Mouse (Mus musculus) retina, embryonic 14.5 days (tissue): ENCODE measurements around the gene Yipf2.
A peak's percentile ranks its signal among the peaks of the same experiment; 100 is the strongest.
"Not testable (repeated sequence)": the region's sequence is repeated elsewhere in the genome, so short reads cannot be mapped to it uniquely, and the experiment has no call there.

Experiments used
- DNase-seq: peaks from one replicate; pipeline ENCODE4 v3.0.0-alpha.2; 2015; ENCODE audit warnings: low spot score

The Yipf2 gene

DNA sequence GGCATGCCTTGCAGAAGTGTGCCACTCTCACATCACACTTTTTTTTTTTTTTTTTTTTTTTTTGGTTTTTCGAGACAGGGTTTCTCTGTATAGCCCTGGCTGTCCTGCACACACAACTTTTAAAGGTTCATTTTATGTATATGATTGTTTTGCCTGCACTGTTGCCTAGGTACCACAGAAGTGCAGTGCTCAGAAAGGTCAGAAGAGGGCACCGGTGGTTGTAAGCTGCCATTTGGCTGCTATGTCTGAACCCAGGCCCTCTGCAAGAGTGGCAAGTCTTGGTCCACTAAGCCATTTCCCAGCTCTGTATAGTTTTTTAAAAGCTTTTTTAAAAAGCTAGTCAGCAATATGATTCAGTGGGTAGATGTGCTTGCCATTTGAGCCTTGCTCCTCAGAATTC lies 5.6 kb upstream of the Yipf2 start:
- peak; percentile 61 for DNase-seq

DNA sequence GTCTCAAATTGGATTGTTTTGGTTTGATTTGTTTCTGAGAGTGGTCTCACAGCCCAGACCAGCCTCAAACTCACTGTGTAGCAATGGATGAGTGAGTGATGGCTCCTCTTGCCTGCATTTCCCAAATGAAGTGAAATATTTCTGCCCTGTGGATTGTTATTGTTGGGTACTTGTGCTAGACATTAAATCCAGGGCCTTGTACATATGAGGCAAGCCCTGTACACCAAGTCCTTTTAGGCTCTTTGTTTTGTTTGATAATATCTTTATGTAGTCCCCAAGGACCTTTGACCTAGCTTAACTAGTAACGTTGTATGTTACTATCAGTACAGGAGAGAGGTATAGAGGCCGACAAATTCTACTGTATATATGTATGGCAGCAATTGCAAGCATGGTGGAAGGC lies 2.2 kb upstream of the Yipf2 start:
- no peak for DNase-seq

DNA sequence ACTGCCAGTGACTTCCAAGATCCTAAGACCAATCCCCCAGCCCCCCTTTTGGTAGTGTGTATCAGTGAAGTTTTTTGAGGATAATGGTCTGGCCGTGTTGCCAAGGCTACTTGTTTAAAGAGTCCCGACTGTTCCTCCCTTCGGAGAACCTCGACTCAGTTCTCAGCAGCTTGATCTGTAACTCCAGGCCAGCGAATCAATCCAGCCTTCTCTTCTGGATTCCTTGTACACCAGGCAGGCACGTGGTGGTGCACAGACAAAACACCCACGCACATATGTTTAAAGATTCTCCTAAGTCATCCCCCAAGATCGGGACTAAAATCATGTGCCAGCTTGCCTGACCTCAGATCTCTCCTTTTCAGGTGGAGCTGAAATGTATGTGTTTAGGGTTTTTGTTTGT lies 1.7 kb upstream of the Yipf2 start:
- DNase-seq: not testable (repeated sequence)

DNA sequence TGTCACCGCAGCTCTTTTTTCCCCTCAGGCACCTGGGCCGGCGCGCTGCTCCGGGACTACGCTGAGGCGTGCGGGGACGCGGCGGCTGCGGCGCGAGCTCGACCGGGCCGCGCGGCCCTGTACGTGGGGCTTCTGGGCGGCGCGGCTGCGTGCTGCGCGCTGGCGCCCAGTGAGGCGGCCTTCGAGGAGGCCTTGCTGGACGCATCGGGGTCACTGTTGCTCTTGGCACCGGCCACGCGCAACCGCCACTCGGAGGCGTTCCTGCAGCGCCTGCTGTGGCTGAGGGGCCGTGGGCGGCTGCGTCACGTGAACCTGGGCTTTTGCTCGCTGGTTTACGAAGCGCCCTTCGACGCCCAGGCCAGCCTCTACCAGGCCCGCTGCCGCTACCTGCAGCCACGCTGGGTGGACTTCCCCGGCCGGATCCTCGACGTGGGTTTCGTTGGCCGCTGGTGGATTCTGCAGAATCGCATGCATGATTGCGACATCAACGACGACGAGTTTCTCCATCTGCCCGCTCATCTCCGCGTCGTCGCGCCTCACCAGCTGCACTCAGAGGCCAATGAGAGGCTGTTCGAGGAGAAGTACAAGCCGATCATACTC lies 594 bp upstream of the Yipf2 start:
- DNase-seq: no peak

DNA sequence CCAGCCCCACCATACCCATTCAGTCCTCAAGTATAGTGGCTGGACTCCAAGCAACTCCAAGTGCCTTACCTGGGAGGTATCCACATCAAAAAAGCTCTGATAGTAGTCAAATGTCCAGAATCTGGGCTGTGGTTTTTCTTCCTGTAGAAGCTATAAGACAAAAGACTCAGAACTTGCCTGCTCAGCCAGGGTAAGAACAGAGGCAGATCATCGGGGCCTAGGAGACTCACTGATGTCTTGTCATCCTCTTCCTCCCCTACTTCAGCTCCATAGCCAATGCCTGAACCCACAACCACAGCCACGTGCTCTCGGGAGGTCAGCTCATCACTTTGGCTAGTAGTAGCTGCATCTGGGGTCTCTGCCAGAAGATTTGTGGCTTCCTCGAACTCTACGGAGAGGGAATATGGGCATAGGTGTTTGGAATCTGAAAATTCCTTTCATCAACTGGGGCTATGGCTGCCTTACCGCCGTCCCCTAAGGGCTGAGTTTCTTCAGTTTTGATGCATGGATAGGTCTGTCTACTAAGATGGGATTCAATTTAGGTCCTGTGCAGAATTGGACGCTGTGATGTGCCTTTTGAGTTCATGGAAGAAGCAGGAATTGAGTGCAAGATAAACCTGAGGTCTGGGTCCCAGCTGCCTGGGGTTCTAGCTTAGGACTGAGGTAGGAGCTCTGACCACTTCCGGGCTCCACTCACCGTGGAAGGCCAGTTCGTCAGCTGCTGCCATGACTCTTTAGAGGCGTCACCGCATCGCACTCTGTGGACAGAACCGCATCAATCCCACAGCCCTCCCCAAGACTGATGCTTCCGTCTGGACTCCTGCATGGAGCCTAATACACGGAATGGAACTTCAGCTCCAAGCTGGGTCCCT lies 561 bp downstream of the Yipf2 start:
- no peak for DNase-seq

DNA sequence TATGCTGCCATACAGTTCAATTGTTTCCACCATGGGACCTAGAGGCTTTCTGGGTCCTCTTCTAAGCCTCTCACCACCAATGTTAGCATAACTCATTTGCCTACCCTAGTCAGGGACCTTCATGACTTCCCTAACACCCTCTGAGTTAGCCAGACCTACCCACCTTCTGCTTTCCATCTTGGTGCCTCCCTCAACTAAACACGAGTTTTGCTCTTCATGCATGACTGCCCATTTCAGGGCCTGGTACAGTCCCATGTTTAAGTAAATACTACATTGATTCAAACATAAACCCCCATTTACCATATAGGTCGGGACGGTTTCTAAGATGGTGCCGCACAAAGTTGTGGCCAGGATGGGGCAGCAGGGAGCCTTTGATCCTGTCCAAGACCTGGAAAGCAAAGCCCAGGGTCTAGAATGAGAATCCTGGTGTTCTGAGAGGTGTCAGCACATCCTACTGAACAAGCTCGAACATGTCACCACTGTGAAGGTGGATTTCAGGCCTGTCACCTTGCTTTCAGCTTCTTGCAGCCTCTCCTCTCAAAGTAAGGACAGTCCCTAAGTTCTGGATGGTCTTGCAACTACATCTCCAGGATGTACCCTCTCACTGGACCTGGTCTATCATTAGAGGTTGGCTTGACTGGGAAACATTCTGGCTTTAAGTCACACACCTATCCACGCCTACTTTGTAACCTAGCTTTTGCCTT lies 1.3 kb downstream of the Yipf2 start:
- no peak for DNase-seq

DNA sequence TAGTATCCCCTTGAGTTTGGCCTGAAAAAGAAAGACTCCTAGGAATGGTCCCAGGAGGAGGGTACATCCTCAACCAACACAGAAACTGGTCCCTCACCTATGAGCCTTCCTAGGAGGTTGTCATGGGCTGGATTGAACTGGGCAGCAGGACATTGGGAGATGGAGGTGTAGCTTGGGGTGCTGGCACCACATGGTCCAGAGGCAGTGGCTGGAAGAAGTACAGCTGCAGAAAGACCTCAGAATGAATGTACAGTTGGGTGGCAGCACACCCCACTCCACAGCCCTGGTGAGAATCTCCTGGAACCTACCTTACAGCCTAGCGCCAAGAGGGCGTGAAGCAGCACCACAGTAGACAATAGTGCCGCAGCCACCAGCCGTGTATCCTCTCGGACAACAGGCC lies 3.1 kb downstream of the Yipf2 start:
- DNase-seq: no peak

DNA sequence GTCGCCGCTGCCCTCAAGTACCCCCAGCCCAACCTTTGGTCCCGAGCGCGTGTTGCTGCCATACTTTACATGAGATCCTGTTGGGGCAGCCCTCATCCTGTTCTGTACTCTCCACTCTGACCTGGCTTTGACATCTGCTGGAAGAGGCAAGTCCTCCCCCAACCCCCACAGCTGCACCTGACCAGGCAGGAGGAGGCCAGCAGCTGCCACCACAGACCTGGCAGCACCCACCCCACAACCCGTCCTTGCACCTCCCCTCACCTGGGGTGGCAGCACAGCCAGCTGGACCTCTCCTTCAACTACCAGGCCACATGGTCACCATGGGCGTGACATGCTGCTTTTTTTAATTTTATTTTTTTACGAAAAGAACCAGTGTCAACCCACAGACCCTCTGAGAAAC lies 4.3 kb downstream of the Yipf2 start:
- DNase-seq: no peak

DNA sequence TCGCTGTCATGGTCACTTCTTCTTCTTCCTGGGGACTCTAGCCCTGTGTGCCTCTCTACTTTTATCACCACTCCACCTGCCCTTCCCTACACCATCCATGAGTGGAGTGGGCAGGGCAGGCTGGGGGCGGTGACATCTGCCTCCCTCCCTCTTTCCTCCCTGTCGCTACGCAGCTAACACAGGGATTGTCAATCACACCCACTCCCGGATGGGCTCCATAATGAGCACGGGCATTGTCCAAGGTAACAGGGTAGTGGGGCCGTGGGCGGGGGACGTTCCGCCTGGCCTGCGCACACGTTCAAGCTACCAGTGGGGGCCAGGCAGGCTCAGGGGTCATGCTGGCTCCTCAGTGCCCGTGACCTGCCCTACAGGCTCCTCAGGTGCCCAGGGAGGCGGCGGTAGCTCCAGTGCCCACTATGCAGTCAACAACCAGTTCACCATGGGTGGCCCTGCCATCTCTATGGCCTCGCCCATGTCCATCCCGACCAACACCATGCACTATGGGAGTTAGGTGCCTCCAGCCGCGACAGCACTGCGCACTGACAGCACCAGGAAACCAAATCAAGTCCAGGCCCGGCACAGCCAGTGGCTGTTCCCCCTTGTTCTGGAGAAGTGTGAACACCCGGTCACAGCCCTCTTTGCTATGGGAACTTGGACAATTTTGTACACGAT lies 4.8 kb downstream of the Yipf2 start:
- DNase-seq: no peak

DNA sequence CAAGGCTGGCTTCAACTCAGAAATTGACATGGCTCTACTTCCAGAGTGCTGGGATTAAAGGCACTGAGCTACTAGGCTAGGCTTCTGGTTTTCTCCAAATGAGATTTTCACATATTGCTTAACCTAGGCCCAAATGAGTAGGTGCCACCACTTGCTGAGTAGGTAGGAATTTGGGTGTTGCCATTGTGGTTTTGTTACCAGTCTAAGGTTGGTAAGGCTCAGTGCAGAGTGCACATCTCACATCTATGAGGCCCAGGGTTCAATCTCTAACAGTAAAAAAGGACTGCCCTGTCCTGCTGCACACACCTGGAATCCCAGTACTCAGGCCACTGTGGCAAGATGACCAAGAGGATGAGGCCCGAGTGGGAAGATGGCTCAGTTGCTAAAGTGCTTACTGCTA lies 7.2 kb downstream of the Yipf2 start:
- no peak for DNase-seq

DNA sequence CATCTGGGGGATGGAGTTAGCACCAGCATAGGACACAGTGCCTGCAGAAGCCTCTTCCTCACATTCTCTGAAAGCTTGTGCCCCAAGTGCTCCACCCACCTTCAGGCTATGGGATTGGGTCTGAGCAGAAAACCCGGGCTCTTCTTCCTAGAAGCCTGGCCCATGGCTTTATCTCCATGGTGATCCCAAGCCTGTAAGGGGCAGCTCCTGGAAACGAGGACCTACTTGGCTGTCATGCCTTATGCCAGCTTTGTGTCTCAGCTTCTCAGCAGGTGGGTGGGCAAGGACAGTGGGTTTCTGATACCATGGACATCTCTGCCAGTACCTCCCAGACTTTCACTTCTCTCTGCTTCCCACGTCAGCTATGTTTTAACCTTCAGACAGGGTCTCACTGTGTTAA lies 14.4 kb downstream of the Yipf2 start:
- DNase-seq: no peak

DNA sequence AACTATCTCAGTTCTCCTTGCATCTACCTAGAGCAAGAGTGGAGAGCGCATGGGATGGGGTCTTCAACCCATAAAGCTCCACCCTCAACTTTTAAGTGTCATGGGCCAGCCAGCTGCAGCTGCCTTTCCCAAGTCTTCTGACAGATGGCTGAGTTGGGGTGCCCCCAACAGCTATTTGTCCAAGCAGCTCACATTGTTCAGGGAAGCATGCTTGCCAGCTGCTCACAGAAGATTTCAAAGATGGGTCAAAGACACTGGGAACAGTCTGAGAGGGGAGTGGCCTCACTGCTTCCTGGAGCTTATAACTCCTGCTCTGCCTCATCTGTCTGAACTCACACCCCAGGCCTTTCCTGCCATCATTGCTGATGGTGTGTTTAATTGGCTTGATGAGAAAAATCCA lies 16.3 kb downstream of the Yipf2 start:
- peak; percentile 59 for DNase-seq

DNA sequence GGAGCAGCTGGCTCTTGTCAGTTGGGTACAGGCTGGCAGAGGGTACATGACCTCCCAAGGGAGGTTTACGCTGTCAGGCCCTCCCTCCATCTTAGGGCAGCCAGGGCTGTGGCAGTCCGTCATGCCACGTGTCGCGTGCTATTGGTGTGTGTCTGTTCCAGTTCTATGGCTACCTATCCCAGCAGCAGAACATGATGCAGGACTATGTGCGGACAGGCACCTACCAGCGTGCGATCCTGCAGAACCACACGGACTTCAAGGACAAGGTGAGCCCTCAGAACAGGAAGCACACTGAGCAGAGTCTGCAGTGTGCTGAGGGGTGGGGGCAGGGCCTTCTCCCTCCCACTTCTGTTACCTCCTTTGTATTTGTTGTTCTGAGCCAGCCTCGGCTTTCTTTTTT lies 17.4 kb downstream of the Yipf2 start:
- DNase-seq: no peak

DNA sequence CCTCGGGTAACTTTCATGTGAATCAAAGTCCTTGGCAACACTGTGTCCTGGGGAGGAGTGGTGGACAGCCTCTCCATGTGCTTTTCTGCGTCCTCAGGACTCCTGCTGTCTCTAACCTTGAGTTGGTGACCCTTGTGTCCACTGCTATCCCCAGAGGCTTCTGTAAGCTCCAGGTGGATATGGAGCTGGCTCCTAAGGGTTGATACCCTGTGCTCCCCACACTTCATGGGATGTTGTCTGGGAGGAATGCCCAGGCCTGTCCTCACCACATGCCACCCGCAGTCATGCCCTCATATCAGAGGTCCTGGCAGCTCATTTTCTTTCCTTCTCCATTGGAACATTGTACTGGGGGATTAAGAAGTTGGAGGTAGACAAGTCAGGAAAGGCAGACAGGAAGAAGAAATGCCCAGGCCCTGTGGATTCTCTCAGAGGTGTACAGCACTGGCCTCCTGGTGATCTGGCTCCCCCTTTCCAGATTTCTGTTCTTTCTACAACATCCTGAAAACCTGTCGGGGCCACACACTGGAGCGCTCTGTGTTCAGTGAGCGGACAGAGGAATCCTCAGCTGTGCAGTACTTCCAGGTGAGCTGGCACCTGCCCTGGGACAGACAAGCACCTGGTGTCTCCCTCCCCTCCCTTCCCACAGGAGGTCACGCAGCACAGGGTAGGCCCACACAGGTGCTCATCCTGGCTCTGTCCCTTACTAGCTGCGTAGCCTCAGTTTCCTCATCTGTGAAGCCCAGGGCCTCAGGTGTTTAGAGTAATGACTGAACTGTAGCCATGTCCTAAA lies 18.4 kb downstream of the Yipf2 start:
- no peak for DNase-seq

DNA sequence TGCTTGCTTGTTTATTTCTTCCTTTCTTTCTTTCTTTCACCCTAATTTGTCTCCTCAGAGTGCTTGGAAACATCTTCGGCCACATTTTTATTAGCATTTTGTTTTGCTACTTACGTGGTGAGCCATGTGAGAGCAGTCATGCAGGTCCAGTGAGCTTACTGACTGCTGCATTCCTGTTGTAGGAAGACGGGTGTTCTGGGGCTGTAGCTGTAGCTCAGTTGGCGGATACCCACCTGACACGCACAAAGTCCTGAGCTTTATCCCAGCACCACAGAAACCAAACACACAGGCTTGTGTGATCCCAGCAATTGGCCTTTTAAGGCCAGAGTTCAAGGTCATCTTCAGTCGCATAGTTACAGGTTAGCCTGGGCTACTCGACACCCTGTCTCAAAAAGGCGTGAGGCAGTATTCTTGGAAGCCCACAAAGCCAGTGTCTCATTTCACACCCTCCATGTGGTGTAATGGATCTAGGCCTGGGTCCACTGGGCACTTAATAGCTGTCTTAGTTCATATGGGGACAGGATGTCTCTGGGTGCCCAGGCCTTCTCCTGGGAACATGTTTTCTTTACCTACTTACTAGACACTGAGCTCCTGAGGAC lies 23.9 kb downstream of the Yipf2 start:
- DNase-seq: no peak

DNA sequence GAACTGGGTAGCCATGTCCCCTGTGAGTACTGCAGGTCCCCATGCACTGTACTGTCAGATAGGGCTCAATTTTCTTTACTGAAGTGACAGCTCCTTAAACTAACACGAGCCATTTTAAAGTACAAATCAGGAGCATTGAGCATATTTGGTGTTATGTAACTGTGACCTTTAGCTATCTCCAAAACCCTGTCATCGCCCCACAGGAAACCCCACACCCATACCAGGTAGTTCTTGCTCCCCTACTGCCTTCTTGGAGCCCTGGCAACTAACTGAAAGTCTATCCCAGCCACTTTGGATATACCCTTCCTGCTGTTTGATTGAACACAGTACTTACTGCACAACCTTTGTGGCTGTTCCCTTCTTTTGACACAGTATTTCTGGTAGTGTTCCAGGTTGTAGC lies 25.6 kb downstream of the Yipf2 start:
- no peak for DNase-seq

DNA sequence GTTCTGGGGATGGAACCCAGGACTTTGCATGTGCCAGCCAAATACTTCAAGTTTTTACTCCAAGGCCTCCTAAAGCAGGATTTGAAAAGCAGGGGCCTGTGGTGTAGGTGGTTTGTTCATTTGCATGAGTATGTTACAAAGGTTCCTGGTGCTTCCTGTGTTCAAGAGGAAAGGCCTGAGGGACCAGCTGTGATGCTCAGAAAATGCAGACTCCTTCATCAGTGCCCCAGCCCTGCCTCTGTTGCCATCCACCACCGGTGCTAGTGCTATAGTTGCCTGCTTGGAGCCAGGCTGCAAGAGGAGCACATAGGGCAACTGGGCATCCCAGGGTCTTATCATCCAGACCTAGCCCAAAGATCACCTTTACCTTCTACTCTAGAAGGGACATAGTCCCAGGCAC lies 26.1 kb downstream of the Yipf2 start:
- no peak for DNase-seq

DNA sequence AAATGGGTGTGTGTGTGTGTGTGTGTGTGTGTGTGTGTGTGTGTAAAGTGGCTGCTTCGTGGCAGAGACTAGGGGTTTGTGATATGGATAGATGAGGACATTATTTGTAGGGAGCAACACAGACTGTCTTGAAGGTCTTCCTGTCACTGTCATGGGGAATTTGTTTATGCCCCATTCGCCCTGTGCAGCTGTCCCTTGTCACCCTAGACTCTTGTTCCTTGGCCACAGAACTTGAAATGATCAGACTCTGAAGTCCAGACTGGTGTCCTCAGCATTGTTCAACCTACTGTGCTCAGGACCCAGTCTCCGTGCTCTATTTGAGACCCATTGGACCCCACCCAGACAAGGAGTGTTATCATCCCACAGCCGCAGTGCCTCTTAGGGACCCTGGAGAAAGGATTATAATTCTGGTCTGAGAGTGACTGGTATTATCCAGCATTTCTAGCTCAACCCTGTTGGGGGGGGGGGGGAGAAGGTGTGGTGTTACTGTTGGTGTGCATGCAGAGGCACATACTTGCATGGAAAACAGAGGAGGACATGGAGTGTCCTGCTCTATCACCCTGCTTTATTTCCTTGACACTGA lies 27.5 kb downstream of the Yipf2 start:
- no peak for DNase-seq

DNA sequence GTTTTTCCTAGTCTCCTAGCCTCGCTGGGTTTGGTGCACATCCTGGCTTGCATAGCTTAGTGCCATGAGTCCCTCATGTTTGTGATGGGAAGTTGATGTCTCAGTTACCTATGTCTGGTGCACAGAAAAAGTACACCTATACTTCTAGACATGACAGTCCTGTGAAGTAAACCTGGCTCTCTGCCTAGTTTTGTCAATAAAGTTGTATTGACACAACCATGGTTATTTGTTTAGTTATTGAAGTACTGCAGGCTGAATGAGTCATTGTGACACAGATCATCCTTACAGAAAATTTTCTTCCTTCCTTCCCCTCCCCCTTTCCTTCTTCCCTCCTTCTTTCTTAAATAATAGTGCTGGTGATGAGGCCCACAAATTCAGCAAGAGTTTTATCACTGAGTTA lies 28.2 kb downstream of the Yipf2 start:
- DNase-seq: no peak

DNA sequence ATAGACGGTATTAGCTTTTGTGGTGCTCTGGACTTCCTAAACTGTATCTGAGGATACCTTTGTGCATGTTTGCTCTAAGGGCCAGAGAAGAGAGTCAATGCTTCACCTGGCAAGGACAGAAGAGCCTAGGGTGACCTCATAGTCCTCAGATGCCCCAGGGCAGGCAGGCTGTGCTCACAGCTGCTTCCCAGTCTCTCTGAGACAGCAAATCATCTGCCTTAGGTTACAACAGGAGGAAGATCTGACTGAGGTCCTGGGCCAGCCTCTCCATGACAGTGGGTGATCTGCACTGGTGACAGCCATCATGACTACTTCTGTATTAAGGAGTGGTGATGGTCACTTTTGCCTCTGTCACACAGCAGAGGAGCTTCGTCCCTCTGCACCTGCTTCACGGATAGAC lies 33.5 kb downstream of the Yipf2 start:
- no peak for DNase-seq

DNA sequence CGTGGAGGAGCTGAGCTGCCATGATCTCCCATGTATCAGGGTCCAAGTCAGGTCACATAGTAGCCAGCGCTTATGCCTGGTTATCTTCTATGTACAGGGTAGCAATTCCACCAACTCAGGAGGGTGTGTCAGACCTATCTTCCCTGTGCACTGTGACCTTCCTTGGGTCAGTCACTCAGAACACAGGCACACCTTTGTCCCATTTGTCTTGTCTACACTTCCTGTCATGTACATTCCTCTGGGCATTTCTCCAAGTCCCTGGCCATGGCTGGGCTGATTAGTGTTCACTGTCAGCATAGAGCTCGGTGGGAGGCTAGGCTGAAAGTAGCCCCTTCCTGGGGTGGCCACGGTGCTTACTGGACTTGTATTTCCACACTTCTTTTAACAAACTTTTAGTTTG lies 34.3 kb downstream of the Yipf2 start:
- DNase-seq: no peak
